Mouse (Mus musculus) olfactory bulb, adult 2 months (tissue): ENCODE measurements at regions not wholly inside any gene's neighbourhood (a gene's known extent, or its start where the extent isn't known, plus 50 kb on each side); places are given as distances from the start of the nearest gene placed in this dataset.

ENCODE experiments used
- CTCF ChIP-seq: fragments of 200-500 bp; IDR thresholded peaks from 2 replicates; pipeline ENCODE4 v1.5.1; 2012; ENCODE audit warnings: low read depth, mild to moderate bottlenecking, low read length, moderate library complexity; ENCODE audit not compliant: insufficient read depth
- POLR2A ChIP-seq: fragments of 200-500 bp; IDR thresholded peaks from 2 replicates; pipeline ENCODE4 v1.6.1; 2012; ENCODE audit warnings: mild to moderate bottlenecking, low read depth, low read length, moderate library complexity; ENCODE audit not compliant: insufficient read depth

- no peak for TF ChIP-seq CTCF
- no peak for TF ChIP-seq POLR2A
These were observed 125.4 kb upstream of the Gnao1 start for GRCm38 (mm10) chr8:93684392-93684791.
